Mouse (Mus musculus) heart, adult 2 months (tissue): ENCODE results near the gene Dscam. TPM values are rescaled to one million over a fixed set of nuclear protein-coding genes. Genes with fewer than 3 reads are reported as not detected.

ENCODE experiments used
- DNase-seq, 2 experiments: peaks; one replicate each; pipeline ENCODE4 v3.0.0; 2021
- H3K27ac ChIP-seq: fragments of 200-600 bp; 2 replicates; pipeline ENCODE4 v1.8.1; 2022
- H3K27me3 ChIP-seq: fragments of 200-500 bp; 2 replicates; pipeline ENCODE4 v1.6.1; 2012; ENCODE audit warnings: mild to moderate bottlenecking, low read length, inconsistent platforms, mixed read lengths; ENCODE audit not compliant: control insufficient read depth, insufficient read depth
- H3K36me3 ChIP-seq: fragments of 200-500 bp; 2 replicates; pipeline ENCODE4 v1.6.1; 2012; ENCODE audit warnings: low read length, inconsistent platforms; ENCODE audit not compliant: control insufficient read depth, insufficient read depth
- H3K4me1 ChIP-seq: fragments of 200-500 bp; 2 replicates; pipeline ENCODE4 v1.6.1; 2011; ENCODE audit warnings: low read length; ENCODE audit not compliant: control insufficient read depth, insufficient read depth
- H3K4me3 ChIP-seq: fragments of 200-600 bp; 2 replicates; pipeline ENCODE4 v1.8.1; 2022
- H3K79me2 ChIP-seq: fragments of 200-500 bp; replicated peaks from 2 replicates; pipeline ENCODE4 v1.6.1; 2012; ENCODE audit warnings: mild to moderate bottlenecking, inconsistent platforms, low read length, moderate library complexity, mixed read lengths; ENCODE audit not compliant: control insufficient read depth, insufficient read depth
- H3K9ac ChIP-seq: fragments of 200-500 bp; 2 replicates; pipeline ENCODE4 v1.6.1; 2012; ENCODE audit warnings: low read depth, mild to moderate bottlenecking, control low read depth, inconsistent platforms, low read length, mixed read lengths
- CTCF ChIP-seq: fragments of 200-600 bp; IDR thresholded peaks from 2 replicates; pipeline ENCODE4 v1.8.1; 2022; ENCODE audit warnings: antibody characterized with exemption, mild to moderate bottlenecking, moderate library complexity
- EP300 ChIP-seq: fragments of 200-500 bp; IDR thresholded peaks from 2 replicates; pipeline ENCODE4 v1.6.1; 2011; ENCODE audit warnings: low read depth, low read length, control low read depth; ENCODE audit not compliant: insufficient read depth
- POLR2A ChIP-seq: fragments of 200-500 bp; IDR thresholded peaks from 2 replicates; pipeline ENCODE4 v1.6.1; 2011; ENCODE audit warnings: mild to moderate bottlenecking, low read depth, low read length, control low read depth; ENCODE audit not compliant: insufficient read depth
- WGBS: fragments of 180-500 bp; shearing (Covaris S2); methylation state at CpG from one replicate; pipeline ENCODE4 v1.1.7; 2018; 5-methylcytosine and 5-hydroxymethylcytosine counted together
- intact Hi-C: fragments of 180-260 bp; cut with DNase I; formaldehyde crosslinking; loops from one replicate; pipeline ENCODE4 v1.15.1; 2025
- polyA plus RNA-seq: library from polyadenylated mRNA; depleted of rRNA; stranded (reverse); fragments of >200 nt; gene quantifications from 2 replicates; pipeline ENCODE4 v1.2.3, GENCODE M21; 2012
- total RNA-seq, 2 experiments: library from RNA; stranded (reverse); gene quantifications; 2 replicates each; pipeline ENCODE4 v1.2.3; 2021

Gene Dscam
- total and polyA plus RNA-seq, 3 experiments: 0.06 TPM; not detected in 2

GRCm38 (mm10) chr16:97009116-97010055, 161.2 kb downstream of the Dscam start:
- intact Hi-C loops: no loop called here
- 69% methylated on average over 4 of the region's 4 CpGs for WGBS
- no peak overlapping the region for H3K27ac ChIP-seq
- H3K4me3 ChIP-seq: no peak overlapping the region
- H3K36me3 ChIP-seq: no peaks in the 10 kb centered on the region
- H3K27me3 ChIP-seq: no peaks in the 10 kb centered on the region
- H3K79me2 ChIP-seq: no peaks in the 10 kb centered on the region
- TF ChIP-seq EP300: no peak
- TF ChIP-seq CTCF: no peak
- TF ChIP-seq POLR2A: no peak
- H3K9ac ChIP-seq: no peak overlapping the region
- H3K4me1 ChIP-seq: no peaks in the 10 kb centered on the region
- no peak for DNase-seq

DNA sequence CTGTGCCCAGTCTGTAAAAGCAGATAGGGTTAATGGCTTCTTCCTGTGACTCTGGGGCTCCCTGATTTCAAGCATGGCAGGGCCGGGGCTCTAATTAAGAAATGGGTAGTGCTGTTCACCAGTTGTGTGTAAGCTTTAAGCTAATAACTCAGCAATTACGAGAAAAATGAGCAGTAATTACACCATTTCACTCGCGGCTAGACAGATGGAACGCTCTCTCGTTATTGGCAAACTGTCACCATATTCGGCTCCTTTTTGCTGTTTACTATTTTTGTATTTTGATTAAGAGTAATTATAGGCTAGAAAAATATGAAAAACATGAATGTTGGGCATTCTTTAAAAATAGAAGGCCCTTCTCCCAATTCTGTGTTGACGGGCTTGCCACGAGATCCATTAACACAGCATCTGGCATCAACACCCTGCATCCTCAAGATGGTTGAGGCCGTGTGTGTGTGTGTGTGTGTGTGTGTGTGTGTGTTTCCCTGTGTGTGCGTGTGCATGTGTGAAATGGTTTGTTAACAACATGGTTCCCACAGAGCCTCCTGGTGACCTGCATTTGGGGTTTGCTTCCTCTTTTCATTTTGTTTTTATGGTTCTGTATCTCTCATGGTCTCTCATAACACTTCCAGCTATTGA, 162.5 kb downstream of the Dscam start:
- no peak for DNase-seq
- no peaks in the 10 kb centered on the region for H3K27me3 ChIP-seq
- no peak for TF ChIP-seq POLR2A
- TF ChIP-seq EP300: no peak
- TF ChIP-seq CTCF: no peak
- intact Hi-C loops: no loop called here
- H3K79me2 ChIP-seq: no peaks in the 10 kb centered on the region
- no peaks in the 10 kb centered on the region for H3K4me1 ChIP-seq
- H3K36me3 ChIP-seq: no peaks in the 10 kb centered on the region
- no peak overlapping the region for H3K9ac ChIP-seq
- H3K4me3 ChIP-seq: no peak overlapping the region
- 86% methylated on average over 11 of the region's 11 CpGs for WGBS
- H3K27ac ChIP-seq: no peak overlapping the region

DNA sequence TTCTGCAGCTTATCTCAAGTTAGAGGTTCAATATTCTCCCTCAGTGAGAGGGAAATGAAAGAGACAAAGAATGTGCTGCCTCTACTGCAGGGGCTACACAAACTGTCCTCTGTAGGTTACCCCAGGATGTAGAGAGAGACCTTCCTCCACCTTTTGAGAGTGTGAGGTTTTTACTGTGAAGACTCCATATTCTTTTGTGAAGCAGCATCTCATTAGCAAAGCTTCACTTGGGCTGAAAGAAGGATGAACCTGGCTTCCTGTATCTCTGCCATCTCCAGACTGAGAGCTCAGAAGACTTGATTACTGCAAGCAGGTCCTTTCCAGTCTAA, 163.7 kb downstream of the Dscam start:
- no peaks in the 10 kb centered on the region for H3K36me3 ChIP-seq
- H3K9ac ChIP-seq: no peak overlapping the region
- H3K79me2 ChIP-seq: no peaks in the 10 kb centered on the region
- H3K27ac ChIP-seq: no peak overlapping the region
- intact Hi-C loops: no loop called here
- H3K4me1 ChIP-seq: no peaks in the 10 kb centered on the region
- no peaks in the 10 kb centered on the region for H3K27me3 ChIP-seq
- no peak for DNase-seq
- no peak overlapping the region for H3K4me3 ChIP-seq
- TF ChIP-seq EP300: no peak
- TF ChIP-seq CTCF: no peak

GRCm38 (mm10) chr16:97006041-97006853, 164.3 kb downstream of the Dscam start:
- WGBS: 43% methylated on average over 9 of the region's 9 CpGs
- Histone ChIP-seq H3K9ac (no peak overlapping the region), H3K4me1 (no peaks in the 10 kb centered on the region), H3K27ac (no peak overlapping the region), H3K27me3 (no peaks in the 10 kb centered on the region), H3K79me2 (no peaks in the 10 kb centered on the region), H3K36me3 (no peaks in the 10 kb centered on the region), H3K4me3 (no peak overlapping the region)
- intact Hi-C loops: no loop called here
- no peak for DNase-seq
- no peak for TF ChIP-seq CTCF
- no peak for TF ChIP-seq POLR2A

GRCm38 (mm10) chr16:97003965-97004364, 166.6 kb downstream of the Dscam start:
- 17% methylated on average over 1 of the region's 1 CpGs for whole genome bisulfite sequencing
- no peak overlapping the region for H3K9ac ChIP-seq

More at GRCm38 (mm10) chr16:97003965-97004364, 166.6 kb downstream of the Dscam start:
- Histone ChIP-seq H3K36me3 (no peaks in the 10 kb centered on the region), H3K4me1 (no peaks in the 10 kb centered on the region), H3K27ac (no peak overlapping the region), H3K27me3 (no peaks in the 10 kb centered on the region), H3K4me3 (no peak overlapping the region), H3K79me2 (no peaks in the 10 kb centered on the region)
- DNase-seq: no peak
- TF ChIP-seq CTCF (no peak), POLR2A (no peak), EP300 (no peak)
- intact Hi-C loops: no loop called here
